Mouse (Mus musculus): ENCODE measurements around the gene Carnmt1.

The Carnmt1 gene

DNA sequence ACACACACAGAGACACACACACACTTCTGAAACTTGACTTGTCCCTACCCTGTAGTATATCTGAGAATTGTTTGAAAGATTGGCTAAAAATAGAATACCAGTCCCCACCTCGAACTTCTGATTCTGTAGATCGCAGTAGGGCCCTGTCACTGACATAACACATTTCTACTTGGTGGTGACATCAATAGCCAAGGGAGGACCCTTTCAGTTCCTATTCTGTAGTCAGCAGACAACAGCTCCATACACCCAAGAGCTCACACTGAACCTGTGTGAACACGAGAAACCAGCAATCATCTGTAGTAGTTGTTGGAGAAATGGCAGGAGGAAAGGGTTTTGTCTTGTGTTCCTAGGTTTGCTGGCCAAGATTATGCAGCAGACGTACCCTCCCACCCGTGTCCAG lies 15.6 kb upstream of the Carnmt1 start:
- DNase-seq: no peak

DNA sequence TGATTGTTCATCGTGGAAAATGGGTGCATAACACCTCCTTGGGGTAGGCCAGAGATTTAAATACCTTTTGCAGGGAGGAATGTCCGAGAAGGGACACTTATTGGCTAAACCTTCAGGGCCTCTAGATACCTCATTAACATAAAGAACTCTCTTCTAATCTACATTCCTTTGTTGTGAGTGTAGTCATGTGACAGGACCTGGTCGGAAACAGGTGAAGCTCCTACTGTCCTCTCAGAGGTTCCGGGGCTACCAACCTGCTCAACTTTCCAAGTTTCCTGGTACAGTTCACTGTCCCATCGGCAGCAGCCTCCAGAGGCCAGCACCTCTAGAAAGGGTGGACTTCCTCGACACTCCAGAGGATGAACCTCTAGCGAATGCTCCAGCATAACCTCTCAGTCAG lies 14.6 kb upstream of the Carnmt1 start:
- DNase-seq: no peak

DNA sequence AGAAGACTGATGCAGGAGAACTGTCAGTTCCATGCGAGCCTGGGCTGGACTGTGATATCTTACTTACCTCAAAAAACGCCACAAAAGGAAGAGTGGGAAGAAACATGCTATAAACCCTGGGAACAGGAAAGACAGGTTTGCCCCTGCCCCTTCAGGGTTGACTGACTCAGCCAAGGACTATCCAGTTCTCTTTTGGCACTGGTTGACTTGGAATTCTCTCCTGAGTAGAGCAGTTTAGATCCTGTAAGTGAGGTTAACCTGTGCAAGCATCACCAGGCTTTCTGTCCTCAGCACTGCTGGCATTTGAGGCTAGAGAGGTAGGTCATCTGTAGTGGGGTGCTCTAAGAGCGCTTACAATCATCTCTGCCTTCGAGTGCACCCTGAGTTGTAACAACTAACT lies 12.1 kb upstream of the Carnmt1 start:
- no peak for DNase-seq

DNA sequence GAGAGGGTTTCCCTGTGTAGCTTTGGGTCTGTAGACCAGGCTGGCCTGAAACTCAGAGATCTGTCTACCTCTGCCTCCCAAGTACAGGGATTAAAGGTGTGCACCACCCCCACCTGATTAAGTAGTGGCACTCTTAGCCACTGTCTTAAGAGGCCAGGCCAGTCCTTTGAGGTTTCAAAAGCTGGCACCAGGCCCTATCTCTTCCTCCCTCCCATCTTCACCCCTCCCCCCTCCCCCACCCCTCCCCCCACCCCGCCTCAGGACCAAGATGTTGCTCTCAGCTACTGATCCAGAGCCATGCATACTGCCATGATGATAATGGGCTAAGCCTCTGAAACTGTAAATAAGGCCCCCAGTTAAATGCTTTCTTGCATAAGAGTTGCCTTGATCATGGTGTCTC lies 11.2 kb upstream of the Carnmt1 start:
- no peak for DNase-seq

DNA sequence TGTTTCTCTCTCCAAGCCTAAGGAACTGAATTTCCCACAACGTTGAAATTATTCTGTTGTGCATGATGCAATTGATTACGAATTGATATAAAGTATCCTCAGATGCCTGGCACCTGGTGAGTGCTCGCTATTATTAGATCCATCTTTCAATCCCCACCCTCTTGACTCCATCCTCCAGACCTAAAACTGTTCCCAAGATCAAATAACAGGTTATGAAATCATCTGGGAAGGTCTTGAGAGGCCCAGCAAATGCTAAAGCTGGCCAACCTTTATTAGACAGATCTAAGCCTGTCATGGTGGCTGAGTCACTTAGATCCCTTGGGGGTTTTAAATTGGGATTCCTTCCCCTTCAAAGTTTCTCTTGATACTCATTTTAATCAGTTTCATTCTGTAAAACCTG lies 10.1 kb upstream of the Carnmt1 start:
- no peak for DNase-seq

DNA sequence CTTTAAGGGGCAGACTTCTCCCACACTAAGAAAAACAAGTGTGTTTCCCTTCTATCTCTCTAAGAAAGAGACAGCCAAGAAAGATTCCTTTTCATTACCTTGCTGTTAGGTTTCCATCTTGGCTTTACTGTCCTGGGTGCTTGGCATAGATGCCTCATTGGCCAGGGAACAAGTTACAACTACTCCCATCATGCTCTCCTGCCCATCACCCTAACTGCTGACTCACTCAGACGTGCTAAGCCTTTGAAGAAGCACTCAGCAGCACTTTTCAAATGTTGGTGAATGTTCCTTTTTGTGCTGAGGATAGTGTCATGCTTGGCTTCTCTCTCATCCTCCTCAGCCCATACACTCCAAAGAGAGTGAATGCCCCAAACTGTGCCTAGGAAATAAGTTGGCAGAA lies 8.9 kb upstream of the Carnmt1 start:
- no peak for DNase-seq

DNA sequence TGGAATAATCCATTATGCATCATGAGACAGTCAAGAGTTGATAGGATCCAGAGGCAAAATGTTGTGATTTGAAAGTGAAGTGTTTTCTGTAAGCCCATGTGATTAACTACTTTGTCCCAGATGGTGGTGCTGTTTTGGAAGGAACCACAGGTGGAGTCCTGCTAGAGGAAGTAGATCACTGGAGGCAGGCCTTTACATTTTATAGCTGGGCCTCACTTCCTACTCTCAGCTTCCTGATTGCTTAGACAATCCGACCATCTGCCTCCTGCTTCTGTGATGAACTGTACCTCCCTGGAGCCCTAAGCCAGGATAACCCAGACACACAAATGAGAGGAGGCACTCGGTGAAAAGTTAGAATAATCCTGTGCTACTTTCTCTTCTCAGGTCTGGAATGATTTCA lies 6.7 kb upstream of the Carnmt1 start:
- no peak for DNase-seq

DNA sequence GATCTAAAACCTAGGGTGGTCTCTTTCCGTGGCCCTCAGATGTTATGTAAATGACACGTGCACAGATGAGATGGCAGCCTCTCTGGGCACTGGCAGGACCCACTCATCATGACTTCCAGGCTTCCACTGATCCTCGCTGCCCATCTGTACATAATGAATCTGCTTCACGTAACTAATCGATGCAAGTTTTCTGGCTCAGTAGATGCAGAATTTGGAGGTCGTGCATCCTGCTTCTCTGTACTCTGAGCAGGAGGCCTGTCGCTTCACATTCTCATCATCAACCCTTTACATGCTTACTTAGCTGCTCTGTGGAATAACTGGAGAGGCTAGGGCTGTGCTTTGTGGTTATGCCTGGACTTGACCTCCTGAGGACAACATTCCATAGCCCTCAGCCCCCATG lies 3.6 kb upstream of the Carnmt1 start:
- no peak for DNase-seq

DNA sequence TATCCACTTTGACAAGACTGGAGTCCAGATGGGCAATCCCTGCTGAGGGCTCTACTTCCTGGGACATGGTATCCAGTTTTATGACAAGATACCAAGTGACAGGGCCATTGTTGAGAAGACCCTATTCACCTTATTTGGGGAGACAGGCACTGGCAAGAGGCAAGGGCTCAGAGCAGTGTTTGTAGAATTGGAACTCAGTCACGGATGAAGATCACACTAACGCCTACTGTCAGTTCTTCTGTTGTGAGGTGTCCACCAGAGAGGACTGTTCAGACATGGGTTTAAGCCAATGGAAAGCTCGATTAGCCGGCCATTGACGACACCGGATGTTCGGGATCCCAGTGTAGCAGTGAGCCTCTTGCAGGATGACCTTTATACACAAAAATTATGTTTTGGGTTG lies 1.0 kb upstream of the Carnmt1 start:
- no peak for DNase-seq

DNA sequence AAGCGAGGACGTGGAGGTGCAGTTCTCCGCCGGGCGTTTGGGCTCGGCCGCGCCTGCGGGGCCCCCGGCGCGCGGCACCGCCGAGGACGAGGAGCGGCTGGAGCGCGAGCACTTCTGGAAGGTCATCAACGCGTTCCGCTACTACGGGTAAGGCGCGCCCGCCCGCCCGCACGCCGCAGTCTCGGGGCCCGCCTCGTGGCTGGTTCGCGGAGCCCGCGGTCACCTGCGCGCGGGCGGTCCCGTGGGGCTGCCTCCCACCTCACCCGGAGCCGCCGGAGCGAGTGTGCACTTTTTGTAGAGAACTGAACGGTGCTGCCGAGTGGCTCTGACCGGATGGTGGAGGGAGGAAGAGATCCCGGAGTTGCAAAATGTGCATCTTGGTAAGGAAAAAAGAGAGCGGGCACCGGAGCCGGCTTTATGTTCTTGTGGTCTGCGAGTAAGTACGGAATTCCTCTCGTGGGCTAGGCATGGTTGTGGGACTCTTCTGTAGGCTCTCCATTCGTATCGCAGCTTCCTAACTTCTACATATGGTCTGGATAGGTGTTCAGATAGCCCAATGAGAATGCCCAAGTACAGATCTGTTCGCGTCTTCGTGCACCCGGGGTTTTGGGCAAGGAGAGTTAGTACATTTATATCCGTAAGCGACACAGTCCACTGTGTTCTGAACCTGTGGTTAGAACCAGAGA lies 635 bp downstream of the Carnmt1 start:
- peak; percentile 47 for DNase-seq

DNA sequence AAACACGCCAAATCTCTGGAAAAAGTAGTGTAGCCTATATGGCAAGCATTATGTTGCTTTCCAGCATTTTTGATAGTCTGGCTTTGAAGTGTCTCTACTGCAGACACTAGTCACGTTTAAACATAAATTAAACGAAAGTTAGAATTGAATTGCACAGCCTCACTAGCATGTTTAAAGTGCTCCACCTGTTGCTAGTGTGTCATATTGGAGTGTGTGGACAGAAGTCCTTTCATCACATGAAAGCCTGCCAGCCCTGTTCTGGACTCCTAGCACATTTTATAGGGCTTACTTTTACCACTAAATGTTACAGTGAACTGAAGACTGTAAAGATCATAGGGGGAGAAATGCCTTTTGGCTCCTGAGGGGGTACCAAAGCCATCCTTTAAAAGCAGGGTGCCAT lies 1.9 kb downstream of the Carnmt1 start:
- DNase-seq: no peak

DNA sequence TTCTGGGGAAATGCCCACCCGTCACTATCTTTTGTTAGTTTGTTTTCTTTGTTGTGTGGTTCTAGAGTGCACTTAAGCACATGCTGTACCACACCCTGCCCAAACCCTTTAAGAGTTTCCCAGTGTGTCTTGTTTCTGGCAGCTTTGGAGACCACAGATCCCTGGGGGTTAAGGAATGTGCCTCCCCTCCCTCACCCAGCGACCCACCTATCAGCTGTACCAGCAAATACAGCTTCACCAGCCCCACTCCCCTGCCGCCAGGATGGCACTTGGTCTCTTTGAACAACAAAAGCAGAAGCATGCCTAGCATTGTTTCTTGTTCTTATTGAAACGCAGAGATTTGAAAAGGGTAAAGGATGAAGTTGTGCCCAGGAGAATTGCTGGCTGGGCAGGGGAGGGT lies 2.6 kb downstream of the Carnmt1 start:
- no peak for DNase-seq

DNA sequence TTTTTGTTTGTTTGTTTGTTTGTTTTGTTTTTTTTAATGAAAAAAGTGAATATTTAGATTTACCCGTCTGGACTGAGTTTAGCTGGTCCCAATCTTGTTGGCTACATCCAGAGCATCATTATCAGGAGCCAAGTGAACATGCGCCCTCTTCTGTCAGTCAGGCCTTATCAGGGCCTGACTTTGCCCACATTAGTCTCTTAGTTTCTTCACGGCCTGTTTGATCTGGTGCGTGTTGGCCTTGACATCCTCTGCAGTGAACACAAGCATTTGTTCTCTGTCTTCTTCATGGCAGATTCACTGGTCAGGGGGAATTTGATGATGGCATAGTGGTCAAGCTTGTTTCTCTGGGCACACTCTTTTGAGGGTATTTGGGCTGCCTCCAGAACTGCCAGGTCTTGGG lies 11.6 kb downstream of the Carnmt1 start:
- no peak for DNase-seq

DNA sequence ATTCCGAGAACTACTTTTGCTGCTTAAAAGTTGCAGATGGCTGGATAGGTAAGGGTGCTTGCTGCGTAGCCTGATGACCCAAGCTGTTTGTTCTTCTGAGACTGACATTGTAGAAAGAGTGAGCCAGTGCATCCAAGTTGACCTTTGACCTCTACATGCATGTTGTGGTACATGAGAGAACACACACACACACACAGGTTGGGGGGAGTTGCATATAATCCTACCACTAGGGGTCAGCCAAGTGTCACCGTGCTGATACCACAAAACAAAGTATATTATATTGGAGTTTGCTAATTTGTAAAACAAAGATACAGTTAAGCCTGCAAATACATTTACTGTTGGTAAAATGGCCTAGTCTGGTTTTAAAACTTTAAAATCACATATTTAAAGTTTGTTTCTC lies 17.0 kb downstream of the Carnmt1 start:
- peak; percentile 49 for DNase-seq

DNA sequence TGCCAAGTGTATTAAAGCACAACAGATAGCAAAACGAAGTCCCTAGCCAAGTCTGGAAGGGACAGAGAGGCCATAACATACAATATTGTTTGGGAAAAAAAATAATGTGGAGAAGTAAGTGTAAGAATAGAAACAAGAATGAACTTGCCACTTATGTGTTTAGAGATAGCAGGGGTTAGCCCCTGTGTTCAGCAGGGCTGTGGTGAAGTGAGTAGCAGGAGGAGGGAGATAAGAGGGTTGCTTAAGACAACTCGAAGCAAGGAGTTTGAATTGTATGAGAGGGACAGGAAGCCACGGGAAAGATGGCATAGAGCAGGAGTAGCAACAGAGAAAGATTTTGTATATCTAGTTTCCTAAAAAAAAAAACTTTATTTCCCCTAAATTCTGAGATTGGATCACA lies 21.6 kb downstream of the Carnmt1 start:
- DNase-seq: no peak

DNA sequence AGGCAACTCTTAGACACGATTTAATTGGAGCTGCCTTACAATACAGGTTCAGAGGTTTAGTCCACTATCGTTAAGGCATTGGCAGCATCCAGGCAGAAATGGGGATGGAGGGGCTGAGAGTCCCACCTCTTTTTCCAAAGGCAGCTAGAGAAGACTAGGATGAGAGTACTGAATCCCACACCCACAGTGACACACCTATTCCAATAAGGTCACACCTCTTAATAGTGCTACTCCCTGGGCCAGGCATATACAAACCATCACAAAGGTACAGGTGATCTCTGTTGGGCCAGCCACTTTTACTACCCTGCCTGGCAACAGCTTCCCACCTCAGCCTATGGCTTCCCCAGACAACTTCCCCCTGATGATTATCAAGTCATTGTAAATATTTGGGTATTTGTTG lies 22.2 kb downstream of the Carnmt1 start:
- DNase-seq: no peak

DNA sequence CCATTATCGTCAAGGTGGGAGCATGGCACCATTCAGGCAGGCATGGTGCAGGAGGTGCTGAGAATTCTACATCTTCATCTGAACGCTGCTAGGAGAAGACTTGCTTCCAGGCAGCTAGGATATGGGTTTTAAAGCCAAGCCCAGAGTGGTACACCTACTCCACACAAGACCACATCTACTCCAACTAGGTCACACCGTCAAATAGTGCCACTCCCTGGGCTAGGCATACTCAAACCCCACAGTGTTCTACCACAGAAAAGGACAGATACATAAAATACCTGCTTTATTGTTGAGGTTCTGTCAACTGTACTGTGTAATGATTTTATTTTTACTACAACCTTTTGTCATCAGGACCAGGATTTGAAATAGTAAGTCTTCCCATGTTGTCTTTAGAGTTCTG lies 24.6 kb downstream of the Carnmt1 start:
- DNase-seq: no peak

DNA sequence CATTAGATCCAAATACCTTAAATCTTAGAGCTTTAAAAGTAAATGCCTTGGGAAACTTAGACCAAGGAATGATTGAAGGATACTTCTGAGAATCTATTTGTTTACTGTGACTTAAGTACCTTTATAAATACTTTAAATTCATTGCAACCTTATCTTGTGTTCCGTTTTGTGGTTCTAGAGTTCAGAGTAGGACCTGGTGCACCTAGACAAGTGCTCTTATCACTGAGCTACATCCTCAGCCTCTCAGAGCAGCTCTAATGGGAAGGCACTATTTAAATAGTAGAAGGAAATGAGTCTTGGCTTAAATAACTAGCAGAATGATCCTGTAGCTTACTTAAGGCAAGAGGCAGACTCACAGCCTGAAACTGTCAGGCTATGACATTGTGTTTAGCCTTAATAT lies 25.0 kb downstream of the Carnmt1 start:
- DNase-seq: no peak

DNA sequence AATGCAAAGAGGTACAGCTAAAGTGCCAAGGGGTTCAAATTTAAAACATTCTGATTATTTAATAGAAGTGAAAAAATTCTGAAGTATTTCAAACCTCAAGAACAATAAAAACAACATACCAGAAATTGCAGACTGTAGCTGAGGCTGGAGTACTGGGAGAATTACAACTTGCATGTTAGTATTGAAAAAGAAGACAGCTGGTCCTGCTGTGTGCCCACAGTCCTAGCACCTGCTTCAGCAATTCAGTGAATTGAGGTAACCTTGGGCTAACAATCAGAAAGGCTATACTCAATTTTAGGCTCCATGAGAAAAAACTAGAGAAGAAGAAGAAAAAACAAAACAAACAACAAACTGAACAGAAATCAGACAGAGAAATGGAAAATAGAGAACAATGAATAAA lies 37.5 kb downstream of the Carnmt1 start:
- DNase-seq: no peak

DNA sequence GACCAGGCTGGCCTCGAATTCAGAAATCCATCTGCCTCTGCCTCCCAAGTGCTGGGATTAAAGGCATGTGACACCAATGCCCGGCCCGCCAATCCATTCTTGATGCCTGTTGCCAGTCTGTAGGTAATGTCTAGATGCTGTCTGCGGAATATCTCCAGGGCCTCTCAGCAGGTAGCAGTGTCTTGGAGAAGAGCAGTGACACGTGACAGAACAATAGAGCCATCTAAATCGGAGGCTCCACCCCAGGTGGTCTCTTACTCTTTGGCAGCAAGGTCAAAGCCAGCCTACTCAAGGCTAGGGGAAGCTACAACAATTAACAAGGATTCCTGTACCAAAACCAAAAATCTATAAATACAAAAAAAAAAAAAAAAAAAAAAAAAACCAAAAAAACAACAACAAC lies 40.3 kb downstream of the Carnmt1 start:
- no peak for DNase-seq

DNA sequence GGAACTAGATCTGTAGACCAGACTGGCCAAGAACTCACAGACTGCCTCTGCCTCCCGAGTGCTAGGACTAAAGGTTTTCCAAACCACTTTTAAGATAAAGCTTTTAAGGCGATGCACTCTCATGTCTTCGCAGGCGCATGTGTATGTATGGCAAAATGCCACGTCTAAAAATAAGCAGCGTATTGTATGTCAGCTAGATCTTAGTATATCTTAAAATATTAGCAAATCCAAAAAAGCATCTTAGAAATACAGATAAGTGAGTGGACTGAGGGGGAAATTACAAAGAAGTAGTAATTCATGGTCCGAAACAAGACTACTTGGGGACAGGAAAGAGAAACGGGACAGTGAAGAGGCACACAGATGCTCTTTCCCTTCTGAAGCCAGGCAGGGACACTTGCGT lies 41.0 kb downstream of the Carnmt1 start:
- DNase-seq: no peak

DNA sequence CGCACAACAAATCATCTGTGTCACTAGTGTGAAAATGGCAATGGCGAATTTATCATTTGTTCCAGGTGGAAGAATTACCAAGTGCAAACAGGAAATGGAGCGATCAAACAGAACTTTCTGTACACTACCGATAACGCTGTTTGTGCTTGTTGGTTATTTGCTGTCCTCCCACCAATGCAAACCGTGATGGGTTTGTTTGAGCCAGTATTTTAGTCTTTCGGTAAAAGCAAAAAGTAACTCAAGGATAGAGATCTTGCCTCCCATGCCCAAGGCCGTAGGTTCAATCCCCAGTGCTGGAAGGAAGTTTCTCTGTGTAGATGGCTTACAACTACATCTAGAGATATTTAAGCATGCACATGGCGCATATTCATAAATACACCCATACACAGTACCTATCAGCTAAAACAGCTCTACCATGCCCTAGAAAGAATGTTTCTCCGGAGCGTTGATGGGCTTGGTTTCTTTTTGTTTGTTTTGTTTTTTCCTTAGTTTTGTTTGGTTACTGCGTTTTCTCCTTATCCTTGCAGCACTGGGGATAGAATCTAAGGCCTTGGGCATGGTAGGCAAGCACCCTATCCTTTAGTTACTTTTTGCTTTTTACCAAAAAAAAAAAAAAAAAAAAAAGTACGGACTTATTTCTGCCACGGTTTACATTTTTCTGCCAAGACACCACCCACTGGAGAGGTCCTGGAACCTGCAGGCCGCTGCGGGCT lies 41.7 kb downstream of the Carnmt1 start:
- DNase-seq: no peak

DNA sequence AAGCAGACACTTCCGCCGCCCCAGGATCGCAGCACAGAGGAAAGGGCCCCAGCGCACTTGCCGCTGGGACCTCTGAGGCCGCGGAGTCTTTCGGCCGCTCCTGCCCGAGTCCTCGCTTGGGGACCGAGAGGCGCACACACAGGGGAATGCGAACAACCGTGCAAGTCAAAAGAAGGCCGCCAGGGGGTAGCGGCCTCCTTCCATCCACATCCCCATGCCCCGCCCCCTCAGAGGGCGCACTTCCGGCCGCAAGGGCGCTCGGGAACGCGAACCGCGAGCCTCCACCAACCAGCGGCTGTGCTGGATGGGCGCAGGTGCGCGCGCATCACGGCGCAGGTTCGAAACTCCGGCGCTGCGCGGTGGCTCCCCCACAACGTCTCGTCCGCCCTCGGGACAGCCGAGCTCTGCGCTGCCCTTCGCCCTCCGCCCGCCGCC lies 42.3 kb downstream of the Carnmt1 start, which contains the start of gene D030056L22Rik:
D030056L22Rik (plus strand) TSS at position 328 of the 435 bp plus-strand sequence.
- peak; percentile 99 for DNase-seq

DNA sequence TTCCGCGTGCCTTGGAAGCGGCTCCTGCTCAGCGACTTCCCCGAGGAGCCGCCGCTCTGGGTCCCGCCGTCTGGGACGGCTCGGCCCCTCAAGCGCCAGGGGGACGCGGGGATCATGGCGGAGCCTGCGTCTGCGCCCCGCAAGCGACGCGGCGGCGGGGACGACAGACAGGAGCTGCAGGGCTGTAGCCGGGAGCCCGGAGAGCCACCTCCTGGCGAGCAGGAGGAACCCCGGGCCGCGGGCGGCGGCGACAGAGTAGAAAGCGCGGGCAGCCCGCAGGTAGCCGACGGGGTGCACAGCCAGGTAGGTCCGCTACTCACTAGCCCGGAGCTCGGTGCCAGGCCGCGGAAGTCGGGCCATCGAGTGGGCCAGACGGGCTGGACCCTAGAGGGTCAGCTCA lies 42.8 kb downstream of the Carnmt1 start:
- DNase-seq: peak; percentile 42

DNA sequence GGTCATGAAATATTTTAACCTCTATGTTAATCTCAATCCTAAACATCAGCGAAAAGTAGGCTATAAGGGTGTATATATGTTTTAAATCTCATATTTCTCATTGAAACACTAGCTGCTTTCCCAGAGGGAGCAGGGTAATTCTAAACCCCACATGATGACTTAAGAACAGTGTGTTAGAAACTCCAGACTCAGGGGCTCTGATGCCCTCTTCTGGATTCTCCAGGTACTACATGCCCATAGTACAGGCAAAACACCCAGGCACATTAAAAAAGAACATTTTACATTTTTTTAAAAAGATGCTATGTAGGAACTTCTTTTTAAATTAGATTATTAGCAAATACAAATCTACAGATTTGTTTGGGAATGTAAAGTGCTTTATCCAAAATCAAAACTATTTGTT lies 45.8 kb downstream of the Carnmt1 start:
- peak; percentile 86 for DNase-seq

All from kidney, adult 9 months (tissue).